Mouse (Mus musculus): ENCODE measurements around the gene Slc39a9. TPM values are rescaled to one million over a fixed set of nuclear protein-coding genes. Genes with fewer than 3 reads are reported as not detected.

The Slc39a9 gene
- polyA plus RNA-seq (2015; fragmentation: Illumina TruSeq; extraction: RNeasy Lipid Tissue Mini Kit (QIAGEN cat#74804); ENCODE audit: insufficient read depth, low replicate concordance): 33.5 TPM

GRCm38 (mm10) chr12:80643693-80644505 is at the start of gene Slc39a9, which contains the start of gene Erh:
TSS of gene Slc39a9 (plus strand) at chr12:80643883.
TSS of gene Erh (minus strand) at chr12:80644341.

GRCm38 (mm10) chr12:80692269-80692972 is 48.7 kb downstream of the Slc39a9 start, which contains the start of gene Plekhd1:
TSS of gene Plekhd1 (plus strand) at chr12:80692591.

Other genes with a start within 250 kb of the Slc39a9 start
- 23.7 TPM for gene Dcaf5, start 207.3 kb upstream of the Slc39a9 start, polyA plus RNA-seq (2015; fragmentation: Illumina TruSeq; extraction: RNeasy Lipid Tissue Mini Kit (QIAGEN cat#74804); ENCODE audit: insufficient read depth, low replicate concordance)
- 47.0 TPM for gene Exd2, start 180.8 kb upstream of the Slc39a9 start, polyA plus RNA-seq (2015; fragmentation: Illumina TruSeq; extraction: RNeasy Lipid Tissue Mini Kit (QIAGEN cat#74804); ENCODE audit: insufficient read depth, low replicate concordance)
- gene Galnt16, start 125.6 kb upstream of the Slc39a9 start, polyA plus RNA-seq (2015; fragmentation: Illumina TruSeq; extraction: RNeasy Lipid Tissue Mini Kit (QIAGEN cat#74804); ENCODE audit: insufficient read depth, low replicate concordance): 2.2 TPM
- 151 TPM for gene Erh, start 458 bp downstream of the Slc39a9 start, polyA plus RNA-seq (2015; fragmentation: Illumina TruSeq; extraction: RNeasy Lipid Tissue Mini Kit (QIAGEN cat#74804); ENCODE audit: insufficient read depth, low replicate concordance)
- gene Plekhd1, start 48.7 kb downstream of the Slc39a9 start, polyA plus RNA-seq (2015; fragmentation: Illumina TruSeq; extraction: RNeasy Lipid Tissue Mini Kit (QIAGEN cat#74804); ENCODE audit: insufficient read depth, low replicate concordance): not detected
- gene Ccdc177, start 116.8 kb downstream of the Slc39a9 start, polyA plus RNA-seq (2015; fragmentation: Illumina TruSeq; extraction: RNeasy Lipid Tissue Mini Kit (QIAGEN cat#74804); ENCODE audit: insufficient read depth, low replicate concordance): not detected
- gene Susd6, start 146.6 kb downstream of the Slc39a9 start, polyA plus RNA-seq (2015; fragmentation: Illumina TruSeq; extraction: RNeasy Lipid Tissue Mini Kit (QIAGEN cat#74804); ENCODE audit: insufficient read depth, low replicate concordance): 62.6 TPM

All from spleen, adult 10 weeks (tissue).